Mouse (Mus musculus) adrenal gland (tissue): Measurements from ENCODE around the gene Snapc5.

ENCODE experiments used
- microRNA-seq, 2 experiments: library from miRNA; unstranded; fragments of <30 nt; microRNA quantifications; one replicate each; pipeline ENCODE4; 2019

The Snapc5 gene

Small RNA genes lying within 50 kb of the gene (microRNA-seq; reads per million reads assigned to microRNA genes)
- gene Gm24106, result 0 reads per million in 2 experiments
